16 mouse cellular contexts compared by ENCODE assay signal in genomic region chr15:25503104-25503503, GRCm38 (mm10).
DNase-seq lines count a peak whose midpoint lies in the region; ATAC-seq and TF ChIP-seq lines count a peak whose summit lies in the region.
"Had no signal": no experiment of that assay in that cellular context is flagged by ENCODE, and none has a peak within 500 bp of the region (broad histone marks: within the 10 kb centered on the region; RNA-seq: fewer than 3 reads in every experiment).

No protein-coding gene starts in this region.

- TF ChIP-seq EP300 in heart, postnatal 0 days (IDR thresholded peaks at IDR 0.05; ENCODE audit: low read depth) = no peak
- TF ChIP-seq EP300 in stomach, postnatal 0 days (optimal IDR thresholded peaks at IDR 0.05) = no peak

- H3K9ac ChIP-seq in heart, postnatal 0 days (replicated peaks; ENCODE audit: low read depth, low read length) = no peak overlapping the region
- H3K9ac ChIP-seq in stomach, postnatal 0 days (ENCODE audit: low read length) = no peak overlapping the region
- H3K9ac ChIP-seq: heart, embryonic 15.5 days; liver, embryonic 14.5 days; midbrain, embryonic 12.5 days had no signal

- 54% methylated on average over 6 of the region's 6 CpGs for WGBS in heart, postnatal 0 days
- 50% methylated on average over 6 of the region's 6 CpGs for WGBS in stomach, postnatal 0 days

- no peaks in the 10 kb centered on the region for H3K9me3 ChIP-seq in heart, postnatal 0 days (replicated peaks; ENCODE audit: control insufficient read depth, low read length)
- H3K9me3 ChIP-seq in stomach, postnatal 0 days (ENCODE audit: control insufficient read depth, low read length) = no peaks in the 10 kb centered on the region
- H3K9me3 ChIP-seq: embryonic facial prominence, embryonic 10.5 days; heart, embryonic 15.5 days; midbrain, embryonic 12.5 days had no signal

- peak; percentile 14; the same call in 1 of the 2 replicates for TF ChIP-seq CTCF in heart, postnatal 0 days (IDR thresholded peaks at IDR 0.05; ENCODE audit: low read depth)
- peak; percentile 54 for TF ChIP-seq CTCF in layer of hippocampus, adult 2 months (conservative IDR thresholded peaks at IDR 0.05)
- TF ChIP-seq CTCF in stomach, postnatal 0 days (IDR thresholded peaks at IDR 0.05; ENCODE audit: low read depth) = peak; percentile 68

- H3K27me3 ChIP-seq in heart, postnatal 0 days (ENCODE audit: control insufficient read depth, insufficient read depth, low read length) = no peaks in the 10 kb centered on the region
- H3K27me3 ChIP-seq in stomach, postnatal 0 days (ENCODE audit: control insufficient read depth, insufficient read depth, low read length) = no peaks in the 10 kb centered on the region

- no peak overlapping the region for H3K4me2 ChIP-seq in heart, postnatal 0 days (ENCODE audit: low read depth, low read length)
- H3K4me2 ChIP-seq in stomach, postnatal 0 days (replicated peaks; ENCODE audit: low read depth) = no peak overlapping the region
- H3K4me2 ChIP-seq: heart, embryonic 15.5 days; midbrain, embryonic 12.5 days had no signal

- ATAC-seq in heart, postnatal 0 days (ENCODE audit: insufficient read depth, low read depth) = no peak
- no peak for ATAC-seq in stomach, postnatal 0 days (ENCODE audit: low FRiP score, low TSS enrichment)

- H3K36me3 ChIP-seq in heart, postnatal 0 days (replicated peaks; ENCODE audit: control insufficient read depth, insufficient read depth, low read length) = no peaks in the 10 kb centered on the region
- H3K36me3 ChIP-seq in stomach, postnatal 0 days (ENCODE audit: control insufficient read depth, insufficient read depth, low read length) = no peaks in the 10 kb centered on the region
- H3K36me3 ChIP-seq: embryonic facial prominence, embryonic 10.5 days; heart, embryonic 15.5 days; midbrain, embryonic 12.5 days had no signal

- H3K4me1 ChIP-seq in heart, postnatal 0 days (ENCODE audit: control insufficient read depth, insufficient read depth) = no peaks in the 10 kb centered on the region
- H3K4me1 ChIP-seq in stomach, postnatal 0 days (replicated peaks; ENCODE audit: control insufficient read depth, insufficient read depth) = no peaks in the 10 kb centered on the region
- H3K4me1 ChIP-seq: heart, embryonic 15.5 days had no signal

- H3K27ac ChIP-seq in heart, postnatal 0 days (ENCODE audit: low read depth) = no peak overlapping the region
- H3K27ac ChIP-seq in layer of hippocampus, adult 2 months = no peak overlapping the region
- no peak overlapping the region for H3K27ac ChIP-seq in stomach, postnatal 0 days (replicated peaks)
- H3K27ac ChIP-seq: embryonic facial prominence, embryonic 10.5 days; heart, embryonic 15.5 days; liver, embryonic 14.5 days; midbrain, embryonic 12.5 days had no signal

- DNase-seq in heart, postnatal 0 days (ENCODE audit: low spot score) = no peak
- DNase-seq in heart, adult 8-10 months (ENCODE audit: low spot score) = no peak
- DNase-seq in layer of hippocampus, adult 2 months (ENCODE audit: low spot score in 2 of 2) = no peak
- DNase-seq in layer of hippocampus, postnatal 25 days (ENCODE audit: extremely low spot score in 1 of 2, low spot score in 1 of 2) = no peak
- DNase-seq in lung, postnatal 10 days = peak; percentile 15
- no peak for DNase-seq in lung, postnatal 25 days (ENCODE audit: low spot score)
- no peak for DNase-seq in stomach, postnatal 0 days (ENCODE audit: low spot score)
- DNase-seq: cerebellum, postnatal 25 days; right cerebral cortex, postnatal 14 days; spleen, adult 18-20 months; thymus, postnatal 36 days had no signal

- H3K4me3 ChIP-seq in heart, postnatal 0 days (ENCODE audit: low read depth, low read length) = no peak overlapping the region
- no peak overlapping the region for H3K4me3 ChIP-seq in layer of hippocampus, adult 2 months
- H3K4me3 ChIP-seq in stomach, postnatal 0 days (ENCODE audit: low read depth, low read length) = no peak overlapping the region
- H3K4me3 ChIP-seq: embryonic facial prominence, embryonic 10.5 days; heart, embryonic 15.5 days; midbrain, embryonic 12.5 days; myocyte had no signal

Comparison
In these comparisons a context has a peak if more than half of its experiments do, and no peak if none do; other contexts are left out.
1. CTCF ChIP-seq: peak in every context shown above with its lines; median percentile 68 in stomach, postnatal 0 days; 54 in layer of hippocampus, adult 2 months; 14 in heart, postnatal 0 days.